Mouse (Mus musculus): ENCODE data around the gene Krt16. TPM values are rescaled to one million over a fixed set of nuclear protein-coding genes. Genes with fewer than 3 reads are reported as not detected.

Gene Krt16
- polyA plus RNA-seq (2012; fragmentation: generic; extraction: Trizol) = under 1 TPM; 0.26 to 0.29 TPM

GRCm38 (mm10) chr11:100248852-100249465, at the start of gene Krt16:
Gene Krt16 (minus strand): TSS chr11:100248902.

GRCm38 (mm10) chr11:100269821-100270332, 21.2 kb upstream of the Krt16 start, which contains the start of gene Krt42:
Gene Krt42 (minus strand): TSS chr11:100269871.

GRCm38 (mm10) chr11:100260514-100261234, 12.0 kb upstream of the Krt16 start, which contains the start of gene Krt17:
Gene Krt17 (minus strand): TSS chr11:100261029.

GRCm38 (mm10) chr11:100207498-100207897, 41.2 kb downstream of the Krt16 start, which contains the start of gene Krt14:
Gene Krt14 (minus strand): TSS chr11:100207548.

Other genes with a start within 250 kb of the Krt16 start
- gene Krt33a, start 232.7 kb downstream of the Krt16 start, polyA plus RNA-seq (2012; fragmentation: generic; extraction: Trizol) = not detected
- gene Krt33b, start 219.0 kb downstream of the Krt16 start, polyA plus RNA-seq (2012; fragmentation: generic; extraction: Trizol) = under 1 TPM in 1 of 2 experiments, not detected in 1; 0.05 TPM
- gene Krt34, start 207.3 kb downstream of the Krt16 start, polyA plus RNA-seq (2012; fragmentation: generic; extraction: Trizol) = not detected
- not detected for gene Krt31, start 198.4 kb downstream of the Krt16 start, polyA plus RNA-seq (2012; fragmentation: generic; extraction: Trizol)
- not detected for gene Krt32, start 160.7 kb downstream of the Krt16 start, polyA plus RNA-seq (2012; fragmentation: generic; extraction: Trizol)
- not detected for gene Krt35, start 152.7 kb downstream of the Krt16 start, polyA plus RNA-seq (2012; fragmentation: generic; extraction: Trizol)
- gene Krt36, start 143.3 kb downstream of the Krt16 start, polyA plus RNA-seq (2012; fragmentation: generic; extraction: Trizol) = under 1 TPM; 0.06 to 0.08 TPM
- 1 to 10 TPM; 8.4 to 8.9 TPM for gene Krt13, start 127.3 kb downstream of the Krt16 start, polyA plus RNA-seq (2012; fragmentation: generic; extraction: Trizol)
- gene Krt15, start 113.0 kb downstream of the Krt16 start, polyA plus RNA-seq (2012; fragmentation: generic; extraction: Trizol) = 10 to 100 TPM in 1 of 2 experiments, under 1 TPM in 1; 0.30 to 10.6 TPM
- gene Krt19, start 100.2 kb downstream of the Krt16 start, polyA plus RNA-seq (2012; fragmentation: generic; extraction: Trizol) = under 1 TPM; 0.40 to 0.42 TPM
- gene Krt9, start 55.7 kb downstream of the Krt16 start, polyA plus RNA-seq (2012; fragmentation: generic; extraction: Trizol) = not detected
- gene Krt14, start 41.4 kb downstream of the Krt16 start, polyA plus RNA-seq (2012; fragmentation: generic; extraction: Trizol) = under 1 TPM; 0.21 to 0.26 TPM
- gene Krt17, start 12.1 kb upstream of the Krt16 start, polyA plus RNA-seq (2012; fragmentation: generic; extraction: Trizol) = not detected
- gene Krt42, start 21.0 kb upstream of the Krt16 start, polyA plus RNA-seq (2012; fragmentation: generic; extraction: Trizol) = under 1 TPM; 0.02 to 0.05 TPM
- 1,000 to 10,000 TPM; 1,802 to 2,189 TPM for gene Eif1, start 71.0 kb upstream of the Krt16 start, polyA plus RNA-seq (2012; fragmentation: generic; extraction: Trizol)
- under 1 TPM in 1 of 2 experiments, not detected in 1; 0.07 TPM for gene Gast, start 85.5 kb upstream of the Krt16 start, polyA plus RNA-seq (2012; fragmentation: generic; extraction: Trizol)
- 1 to 10 TPM in 1 of 2 experiments, under 1 TPM in 1; 0.85 to 1.1 TPM for gene Hap1, start 107.2 kb upstream of the Krt16 start, polyA plus RNA-seq (2012; fragmentation: generic; extraction: Trizol)
- gene Jup, start 148.9 kb upstream of the Krt16 start, polyA plus RNA-seq (2012; fragmentation: generic; extraction: Trizol) = 1 to 10 TPM; 2.6 to 10.0 TPM
- 100 to 1,000 TPM; 103 to 258 TPM for gene P3h4, start 165.9 kb upstream of the Krt16 start, polyA plus RNA-seq (2012; fragmentation: generic; extraction: Trizol)
- 100 to 1,000 TPM; 148 to 342 TPM for gene Fkbp10, start 166.8 kb upstream of the Krt16 start, polyA plus RNA-seq (2012; fragmentation: generic; extraction: Trizol)
- gene Nt5c3b, start 192.9 kb upstream of the Krt16 start, polyA plus RNA-seq (2012; fragmentation: generic; extraction: Trizol) = 100 to 1,000 TPM in 1 of 2 experiments, 10 to 100 TPM in 1; 99.8 to 114 TPM
- gene Klhl10, start 193.0 kb upstream of the Krt16 start, polyA plus RNA-seq (2012; fragmentation: generic; extraction: Trizol) = 1 to 10 TPM in 1 of 2 experiments, under 1 TPM in 1; 0.12 to 2.0 TPM
- gene Klhl11, start 223.8 kb upstream of the Krt16 start, polyA plus RNA-seq (2012; fragmentation: generic; extraction: Trizol) = 1 to 10 TPM in 1 of 2 experiments, under 1 TPM in 1; 0.21 to 2.3 TPM